13 mouse cellular contexts compared by ENCODE assay signal in genomic region chr3:63823874-63824400, GRCm38 (mm10).
DNase-seq lines count a peak whose midpoint lies in the region; ATAC-seq lines count a peak whose summit lies in the region.
"Had no signal": no experiment of that assay in that cellular context is flagged by ENCODE, and none has a peak within 500 bp of the region (broad histone marks: within the 10 kb centered on the region; RNA-seq: fewer than 3 reads in every experiment).

No protein-coding gene starts in this region.

- no peaks in the 10 kb centered on the region for H3K36me3 ChIP-seq in heart, embryonic 14.5 days (ENCODE audit: control insufficient read depth, insufficient read depth, low read length)
- no peaks in the 10 kb centered on the region for H3K36me3 ChIP-seq in heart, embryonic 10.5 days
- H3K36me3 ChIP-seq in midbrain, embryonic 14.5 days (ENCODE audit: control insufficient read depth, insufficient read depth, low read length), result no peaks in the 10 kb centered on the region
- no peaks in the 10 kb centered on the region for H3K36me3 ChIP-seq in midbrain, embryonic 13.5 days

- peak; percentile 66; the same call in 1 of the 2 replicates for ATAC-seq in heart, embryonic 14.5 days (ENCODE audit: insufficient number of reproducible peaks, insufficient read depth, low FRiP score, low read depth)
- no peak for ATAC-seq in midbrain, embryonic 14.5 days (ENCODE audit: low FRiP score, low TSS enrichment)
- ATAC-seq in midbrain, embryonic 13.5 days, result no peak

- H3K4me2 ChIP-seq in heart, embryonic 14.5 days (ENCODE audit: low read length), result no peak overlapping the region
- no peak overlapping the region for H3K4me2 ChIP-seq in midbrain, embryonic 14.5 days (ENCODE audit: low read length)
- H3K4me2 ChIP-seq in midbrain, embryonic 13.5 days (replicated peaks), result no peak overlapping the region
- H3K4me2 ChIP-seq: liver, embryonic 11.5 days had no signal

- H3K4me3 ChIP-seq in heart, embryonic 14.5 days (ENCODE audit: control insufficient read depth in 1 of 2, insufficient read depth in 1 of 2, low read depth in 1 of 2, low read length in 2 of 2), result no peak overlapping the region
- no peak overlapping the region for H3K4me3 ChIP-seq in heart, embryonic 10.5 days
- no peak overlapping the region for H3K4me3 ChIP-seq in midbrain, embryonic 14.5 days (replicated peaks; ENCODE audit: low read depth, low read length)
- H3K4me3 ChIP-seq in midbrain, embryonic 13.5 days (replicated peaks), result no peak overlapping the region
- H3K4me3 ChIP-seq: myocyte had no signal

- peak overlapping the region; percentile 32 to 71; a peak in 3 of 4 replicates for H3K27ac ChIP-seq in heart, embryonic 14.5 days (replicated peaks in 1 of 2; ENCODE audit: control insufficient read depth in 1 of 2, insufficient read depth in 1 of 2, low read depth in 2 of 2, low read length in 2 of 2)
- no peak overlapping the region for H3K27ac ChIP-seq in heart, embryonic 10.5 days
- H3K27ac ChIP-seq in midbrain, embryonic 14.5 days (replicated peaks; ENCODE audit: low read depth, low read length), result no peak overlapping the region
- H3K27ac ChIP-seq in midbrain, embryonic 13.5 days, result no peak overlapping the region

- H3K27me3 ChIP-seq in heart, embryonic 14.5 days (ENCODE audit: control insufficient read depth, insufficient read depth, low read length), result no peaks in the 10 kb centered on the region
- no peaks in the 10 kb centered on the region for H3K27me3 ChIP-seq in heart, embryonic 10.5 days (ENCODE audit: insufficient read depth, poor library complexity, severe bottlenecking)
- H3K27me3 ChIP-seq in midbrain, embryonic 14.5 days (ENCODE audit: control insufficient read depth, insufficient read depth, low read length), result no peaks in the 10 kb centered on the region
- H3K27me3 ChIP-seq in midbrain, embryonic 13.5 days, result no peaks in the 10 kb centered on the region
- H3K27me3 ChIP-seq: CH12.LX had no signal

- no peak for DNase-seq in heart, embryonic 10.5 days (ENCODE audit: low spot score)
- peak; percentile 33 for DNase-seq in midbrain, embryonic 14.5 days
- DNase-seq in R1 (ENCODE audit: low read depth, low spot score), result peak; percentile 54
- DNase-seq in heart, postnatal 4 days, result peak; percentile 52
- no peak for DNase-seq in adrenal gland, postnatal 14 days
- DNase-seq in thymus, postnatal 14 days, result no peak
- DNase-seq: kidney, adult 9 months; lung, postnatal 36 days had no signal

- H3K9ac ChIP-seq in heart, embryonic 14.5 days (ENCODE audit: low read length), result no peak overlapping the region
- no peak overlapping the region for H3K9ac ChIP-seq in midbrain, embryonic 14.5 days (replicated peaks; ENCODE audit: low read length)
- no peak overlapping the region for H3K9ac ChIP-seq in midbrain, embryonic 13.5 days (replicated peaks)

- WGBS in heart, embryonic 14.5 days, result 0% methylated on average over 1 of the region's 1 CpGs
- WGBS in heart, embryonic 10.5 days, result 28% methylated on average over 1 of the region's 1 CpGs
- 22% methylated on average over 1 of the region's 1 CpGs for WGBS in midbrain, embryonic 14.5 days
- 16% methylated on average over 1 of the region's 1 CpGs for WGBS in midbrain, embryonic 13.5 days

- H3K9me3 ChIP-seq in heart, embryonic 14.5 days (ENCODE audit: control insufficient read depth, low read length), result no peaks in the 10 kb centered on the region
- no peaks in the 10 kb centered on the region for H3K9me3 ChIP-seq in heart, embryonic 10.5 days
- H3K9me3 ChIP-seq in midbrain, embryonic 14.5 days (ENCODE audit: control insufficient read depth, low read length), result no peaks in the 10 kb centered on the region
- no peaks in the 10 kb centered on the region for H3K9me3 ChIP-seq in midbrain, embryonic 13.5 days

- peaks cover 3 to 19% of the 10 kb centered on the region in 2 experiments for H3K4me1 ChIP-seq in heart, embryonic 14.5 days (ENCODE audit: control insufficient read depth in 2 of 2, insufficient read depth in 2 of 2, low read length in 2 of 2)
- H3K4me1 ChIP-seq in heart, embryonic 10.5 days, result no peaks in the 10 kb centered on the region
- peaks cover 3% of the 10 kb centered on the region; the same call in 1 of the 2 replicates for H3K4me1 ChIP-seq in midbrain, embryonic 14.5 days (ENCODE audit: control insufficient read depth, insufficient read depth, low read length)
- peaks cover 13% of the 10 kb centered on the region for H3K4me1 ChIP-seq in midbrain, embryonic 13.5 days (replicated peaks)

Comparison
In these comparisons a context has a peak if more than half of its experiments do, and no peak if none do; other contexts are left out.
1. H3K27ac ChIP-seq: peak in heart, embryonic 14.5 days (2 of 2); none in heart, embryonic 10.5 days (single experiment), midbrain, embryonic 14.5 days (single experiment) and midbrain, embryonic 13.5 days (single experiment).
2. DNase-seq: peak in midbrain, embryonic 14.5 days (single experiment), R1 (single experiment) and heart, postnatal 4 days (single experiment); none in heart, embryonic 10.5 days (single experiment), adrenal gland, postnatal 14 days (single experiment) and thymus, postnatal 14 days (single experiment).